Mouse (Mus musculus): ENCODE measurements at regions not wholly inside any gene's neighbourhood (a gene's known extent, or its start where the extent isn't known, plus 50 kb on each side); places are given as distances from the start of the nearest gene placed in this dataset.

- no peak for DNase-seq (ENCODE audit: low spot score in 2 of 2)
- intact Hi-C loops (cut with DNase I), result no loop called here
Measured at GRCm38 (mm10) chr15:61361254-61361653, 438.4 kb upstream of the A1bg start.

GRCm38 (mm10) chr15:61355344-61355743 is 432.5 kb upstream of the A1bg start:
- intact Hi-C loops (cut with DNase I), result no loop called here
- no peak for DNase-seq (ENCODE audit: low spot score in 2 of 2)

GRCm38 (mm10) chr15:61351729-61352342 is 429.0 kb upstream of the A1bg start:
- no peak for DNase-seq (ENCODE audit: low spot score in 2 of 2)
- intact Hi-C loops (cut with DNase I), result no loop called here

DNA sequence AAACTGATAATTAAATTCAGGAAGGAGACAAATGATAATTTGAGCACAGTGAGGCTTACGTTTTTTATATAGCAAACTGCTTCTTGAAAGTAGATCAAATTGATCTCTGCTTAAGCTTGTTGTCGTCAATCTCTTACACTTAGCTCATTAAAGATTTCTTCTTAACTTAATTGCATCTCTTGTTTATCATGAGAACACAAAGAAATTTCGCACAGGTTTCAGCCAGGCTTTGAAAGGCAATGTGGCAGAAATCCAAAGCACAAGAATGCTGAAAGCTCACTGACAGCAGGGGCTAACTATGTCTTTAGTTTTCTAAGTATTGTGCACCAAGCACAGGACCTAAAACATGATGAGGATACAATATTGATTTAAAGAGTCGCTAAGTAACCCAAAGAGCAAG is 422.3 kb upstream of the A1bg start:
- DNase-seq (ENCODE audit: low spot score in 2 of 2), result no peak
- intact Hi-C loops (cut with DNase I), result no loop called here

DNA sequence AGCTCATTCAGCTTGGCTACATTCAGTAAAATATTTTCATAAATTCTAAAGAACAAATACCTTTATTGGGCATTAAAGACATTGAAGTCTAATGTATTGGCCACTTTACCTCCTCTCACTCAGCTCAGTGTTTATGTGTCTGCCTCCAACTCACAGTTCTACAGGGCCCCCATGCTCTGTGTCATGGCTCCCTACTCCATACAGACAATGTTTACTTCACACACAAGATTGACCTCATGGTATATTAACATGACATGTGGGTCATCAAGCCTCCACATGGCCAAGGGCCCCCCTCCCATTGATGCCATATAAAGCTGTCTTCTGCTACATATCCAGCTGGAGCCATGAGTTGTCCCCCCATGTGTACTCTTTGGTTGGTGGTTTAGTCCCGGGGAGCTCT is 419.8 kb upstream of the A1bg start:
- DNase-seq (ENCODE audit: low spot score in 2 of 2), result no peak
- intact Hi-C loops (cut with DNase I), result no loop called here

GRCm38 (mm10) chr15:61327925-61328324 is 405.1 kb upstream of the A1bg start:
- intact Hi-C loops (cut with DNase I), result no loop called here
- DNase-seq (ENCODE audit: low spot score in 2 of 2), result no peak

GRCm38 (mm10) chr15:61322243-61322642 is 399.4 kb upstream of the A1bg start:
- DNase-seq (ENCODE audit: low spot score in 2 of 2), result no peak
- intact Hi-C loops (cut with DNase I), result no loop called here

DNA sequence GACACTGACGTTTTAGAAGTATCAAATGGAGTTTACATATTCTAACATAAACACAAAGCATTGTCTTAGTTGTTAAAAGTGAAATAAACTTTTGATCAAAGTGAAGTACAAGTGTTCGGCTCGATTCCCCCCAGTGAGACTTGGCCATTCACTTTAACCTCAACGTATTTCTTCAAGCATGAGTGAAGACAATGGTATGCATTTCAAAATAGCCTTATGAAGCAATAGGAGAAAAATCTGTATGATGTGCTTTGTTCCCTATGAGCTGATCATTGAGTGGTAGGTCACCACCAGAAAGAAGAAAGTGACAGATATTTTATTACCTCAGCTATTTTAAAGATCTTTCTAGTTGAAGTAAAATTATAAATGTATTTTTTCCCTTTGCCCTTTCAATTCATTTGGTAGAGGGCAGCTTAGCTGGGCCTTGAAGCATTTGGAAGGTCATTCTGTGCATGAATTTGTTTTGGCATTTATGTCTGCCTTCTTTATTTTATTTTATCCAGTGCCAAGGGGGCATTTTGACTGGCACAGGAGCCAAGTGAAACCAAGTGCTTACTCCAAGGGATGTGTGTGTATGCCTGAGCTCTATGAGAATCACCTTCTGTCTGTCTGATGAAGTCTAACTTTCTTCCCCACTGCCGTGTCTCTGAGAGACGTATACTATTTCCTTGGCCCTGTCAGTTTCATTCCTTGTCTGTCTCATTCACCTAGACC is 386.8 kb upstream of the A1bg start:
- no peak for DNase-seq (ENCODE audit: low spot score in 2 of 2)
- intact Hi-C loops (cut with DNase I), result no loop called here

GRCm38 (mm10) chr15:61308936-61309335 is 386.1 kb upstream of the A1bg start:
- intact Hi-C loops (cut with DNase I), result no loop called here
- no peak for DNase-seq (ENCODE audit: low spot score in 2 of 2)

DNA sequence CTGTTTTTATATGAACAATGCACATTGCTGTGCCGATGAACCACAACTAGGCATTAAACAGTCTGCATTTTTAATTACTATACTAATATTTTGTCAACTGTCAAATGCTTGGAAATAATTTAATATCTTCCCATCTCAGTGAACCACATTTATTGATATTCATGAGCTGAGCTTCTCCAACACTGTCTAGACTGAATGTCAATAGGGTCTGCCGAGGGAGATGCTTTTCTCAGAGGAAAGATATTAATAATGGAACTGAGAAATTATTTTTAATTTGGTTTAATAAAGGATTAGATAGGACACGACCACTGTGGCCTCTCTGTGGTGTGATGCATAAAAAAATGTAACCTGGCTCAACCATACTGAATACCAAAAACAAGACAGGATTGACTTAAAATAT is 381.7 kb upstream of the A1bg start:
- no peak for DNase-seq (ENCODE audit: low spot score in 2 of 2)
- intact Hi-C loops (cut with DNase I), result no loop called here

GRCm38 (mm10) chr15:61299796-61300195 is 377.0 kb upstream of the A1bg start:
- no peak for DNase-seq (ENCODE audit: low spot score in 2 of 2)
- intact Hi-C loops (cut with DNase I), result no loop called here

DNA sequence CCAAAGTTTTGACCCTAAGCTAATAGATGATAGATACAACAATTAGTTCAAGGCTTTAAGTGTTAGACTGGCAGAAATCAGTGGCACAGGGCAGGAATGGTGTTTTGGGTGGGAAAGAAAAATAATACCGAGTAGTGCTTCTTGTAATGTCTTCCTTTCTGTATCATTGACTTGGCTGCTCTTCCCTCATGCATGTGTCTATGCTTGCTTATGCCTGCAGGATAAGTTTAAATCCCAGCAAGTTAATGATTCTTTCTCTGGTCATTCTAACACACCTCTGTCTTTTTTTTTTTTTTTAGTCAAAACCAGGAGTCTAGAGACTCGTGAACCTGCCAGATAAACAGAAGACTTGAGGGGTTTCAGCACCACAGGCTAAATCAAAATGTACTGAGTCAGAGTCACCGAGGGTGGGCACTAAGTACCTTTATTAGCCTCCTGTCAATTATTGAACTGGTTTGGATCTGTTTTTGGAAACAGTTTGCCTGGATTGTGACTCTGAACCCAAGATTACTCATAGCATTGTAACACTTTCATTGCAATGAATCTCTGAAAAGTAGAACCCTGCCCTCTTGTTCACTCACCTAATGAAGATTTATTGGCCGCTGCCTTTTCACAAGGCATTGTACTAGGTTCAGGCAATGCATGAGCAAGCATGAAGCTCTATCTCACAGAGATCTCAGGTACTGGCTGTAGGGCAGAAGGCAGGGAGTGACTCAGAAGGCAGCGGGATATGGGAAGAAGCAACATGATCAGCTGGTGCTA is 374.8 kb upstream of the A1bg start:
- intact Hi-C loops (cut with DNase I), result no loop called here
- DNase-seq (ENCODE audit: low spot score in 2 of 2), result no peak

DNA sequence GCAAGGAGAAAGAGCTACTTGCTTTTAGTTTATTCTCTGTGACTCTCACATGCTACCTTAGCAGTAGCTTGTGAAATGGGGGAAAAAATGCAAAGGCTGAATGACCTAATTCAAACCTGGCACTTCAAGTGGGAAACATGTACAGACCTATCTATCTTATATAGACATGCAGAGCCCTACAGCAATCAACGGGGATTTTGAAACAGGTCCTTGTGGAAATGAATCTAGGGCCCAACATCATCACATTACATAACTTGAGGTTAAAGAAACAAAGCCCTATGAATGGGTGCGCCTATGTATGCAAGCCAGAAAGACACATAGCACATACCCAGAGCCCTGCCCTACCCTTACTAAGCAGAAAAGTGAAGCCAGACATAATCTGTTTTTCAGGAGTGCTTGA is 371.8 kb upstream of the A1bg start:
- intact Hi-C loops (cut with DNase I), result no loop called here
- DNase-seq (ENCODE audit: low spot score in 2 of 2), result no peak

- intact Hi-C loops (cut with DNase I), result no loop called here
Measured at GRCm38 (mm10) chr15:61294131-61294530, 371.3 kb upstream of the A1bg start.

GRCm38 (mm10) chr15:61268766-61269165 is 346.0 kb upstream of the A1bg start:
- intact Hi-C loops (cut with DNase I), result no loop called here

More at GRCm38 (mm10) chr15:61294131-61294530, 371.3 kb upstream of the A1bg start:
- DNase-seq (ENCODE audit: low spot score in 2 of 2), result no peak

GRCm38 (mm10) chr15:61259047-61259446 is 336.2 kb upstream of the A1bg start:
- no peak for DNase-seq (ENCODE audit: low spot score in 2 of 2)
- intact Hi-C loops (cut with DNase I), result no loop called here

More at GRCm38 (mm10) chr15:61268766-61269165, 346.0 kb upstream of the A1bg start:
- DNase-seq (ENCODE audit: low spot score in 2 of 2), result no peak

DNA sequence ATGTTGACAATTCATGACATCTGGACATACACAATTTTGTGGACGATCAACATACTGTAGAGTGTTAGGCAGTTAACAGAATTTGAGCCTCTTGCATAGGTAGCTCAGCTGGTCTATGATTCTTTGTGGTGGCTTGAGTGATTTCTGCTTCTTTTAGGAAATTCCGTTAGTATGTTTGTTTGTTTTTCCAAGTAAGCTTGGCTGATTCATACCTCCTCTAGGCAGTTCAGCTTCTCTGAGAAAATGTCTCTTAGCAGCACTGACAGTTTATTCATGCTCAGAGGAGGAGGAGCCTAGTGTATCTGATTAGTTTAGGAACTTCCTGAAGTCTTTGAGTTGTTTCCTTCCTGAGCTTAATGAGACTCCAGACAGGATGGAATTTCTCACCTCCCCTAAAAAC is 321.7 kb upstream of the A1bg start:
- no peak for DNase-seq (ENCODE audit: low spot score in 2 of 2)

DNA sequence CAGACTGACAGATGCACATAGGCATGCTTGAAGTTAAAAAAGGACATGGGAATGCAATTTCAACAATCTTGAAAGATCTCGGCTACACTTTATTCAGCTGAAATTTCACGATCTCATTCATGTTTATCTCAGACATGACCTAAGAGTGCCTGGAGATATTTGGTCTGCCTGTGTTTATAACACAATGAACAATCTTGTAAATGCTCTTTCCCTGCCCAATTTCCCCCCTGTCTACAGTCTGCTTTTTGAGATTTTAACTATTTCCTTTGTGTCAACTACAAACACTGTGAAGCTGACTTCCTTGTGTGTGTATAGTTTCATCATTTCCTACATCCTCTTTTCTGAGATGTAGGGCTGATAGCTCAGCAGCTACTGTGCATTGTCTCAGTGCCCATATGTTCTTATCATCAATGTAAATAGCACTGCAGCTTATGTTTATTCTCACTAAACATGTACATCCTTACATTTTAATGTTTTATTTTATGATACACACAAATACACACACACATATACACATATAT is 319.4 kb upstream of the A1bg start:
- no peak for DNase-seq (ENCODE audit: low spot score in 2 of 2)
- intact Hi-C loops (cut with DNase I), result no loop called here

More for the DNA sequence above, 321.7 kb upstream of the A1bg start:
- intact Hi-C loops (cut with DNase I), result no loop called here

DNA sequence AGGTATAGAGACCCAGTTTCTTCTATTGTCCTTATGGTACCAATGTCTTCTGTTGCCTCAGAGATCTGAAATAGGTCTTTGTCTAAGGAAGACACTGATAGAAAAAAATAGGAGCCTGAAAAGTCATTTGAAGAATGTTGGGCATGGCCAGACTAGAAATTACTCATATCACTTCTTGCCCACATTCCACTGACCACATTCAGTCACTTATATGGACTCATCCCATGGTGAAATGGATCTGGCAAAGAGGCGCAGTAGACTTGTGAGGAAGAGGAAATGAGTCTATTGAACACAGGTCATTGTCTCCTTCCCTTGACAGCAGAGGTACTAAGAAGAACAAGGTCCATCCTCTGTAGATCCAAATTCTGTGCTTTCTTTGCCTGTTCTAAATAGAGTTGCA is 318.9 kb upstream of the A1bg start:
- intact Hi-C loops (cut with DNase I), result no loop called here

GRCm38 (mm10) chr15:61240344-61240743 is 317.5 kb upstream of the A1bg start:
- intact Hi-C loops (cut with DNase I), result no loop called here
- DNase-seq (ENCODE audit: low spot score in 2 of 2), result no peak

More for the DNA sequence above, 318.9 kb upstream of the A1bg start:
- no peak for DNase-seq (ENCODE audit: low spot score in 2 of 2)

GRCm38 (mm10) chr15:61239414-61239813 is 316.6 kb upstream of the A1bg start:
- no peak for DNase-seq (ENCODE audit: low spot score in 2 of 2)
- intact Hi-C loops (cut with DNase I), result no loop called here

All from left cerebral cortex, postnatal 36 days (tissue).